Mouse (Mus musculus): ENCODE data around the gene Mob3b. TPM values are rescaled to one million over a fixed set of nuclear protein-coding genes. Genes with fewer than 3 reads are reported as not detected.

Mob3b gene
- total RNA-seq, 2 experiments from 2014 or later, result 4.6 to 6.8 TPM

DNA sequence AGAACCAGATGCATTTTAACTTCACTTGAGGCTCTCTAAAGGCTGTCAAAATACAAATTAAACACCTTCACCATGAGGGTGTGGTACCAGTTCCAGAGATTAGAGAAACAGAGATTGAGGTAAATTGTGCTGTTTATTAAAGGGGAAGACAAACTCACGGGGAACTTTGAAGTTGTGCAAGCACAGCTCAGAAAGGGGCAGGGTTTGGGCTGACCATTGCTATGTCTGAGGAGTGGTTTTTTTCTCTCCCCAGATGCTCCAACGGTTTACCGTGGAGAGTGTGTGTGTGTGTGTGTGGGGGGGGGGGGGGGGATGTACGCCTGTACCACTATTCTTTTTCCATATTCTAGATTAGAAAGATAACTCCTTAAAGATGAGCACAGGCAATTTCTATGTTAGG, 37.1 kb downstream of the Mob3b start:
- intact Hi-C loops (cut with DNase I), result no loop called here
- no peak for DNase-seq (ENCODE audit: low spot score in 2 of 2)

DNA sequence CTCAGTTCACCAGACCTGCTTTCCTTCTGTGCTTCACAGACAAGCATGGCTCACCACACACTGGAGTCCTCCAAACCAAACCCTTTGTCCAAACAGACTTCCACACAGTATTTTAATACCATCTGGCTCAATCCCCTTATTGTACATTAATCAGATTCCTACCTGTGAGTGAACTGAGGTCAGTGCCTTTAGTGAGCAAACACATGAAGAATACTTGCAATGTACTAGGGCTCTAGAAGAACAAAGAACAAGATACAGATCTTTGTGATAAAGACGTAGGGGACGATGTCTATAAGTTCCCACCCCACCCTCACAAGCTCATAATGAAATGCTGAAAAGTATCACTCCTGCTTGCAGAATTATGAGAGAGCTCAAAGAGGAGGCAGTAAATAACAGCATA, 38.4 kb downstream of the Mob3b start:
- intact Hi-C loops (cut with DNase I), result no loop called here
- no peak for DNase-seq (ENCODE audit: low spot score in 2 of 2)

DNA sequence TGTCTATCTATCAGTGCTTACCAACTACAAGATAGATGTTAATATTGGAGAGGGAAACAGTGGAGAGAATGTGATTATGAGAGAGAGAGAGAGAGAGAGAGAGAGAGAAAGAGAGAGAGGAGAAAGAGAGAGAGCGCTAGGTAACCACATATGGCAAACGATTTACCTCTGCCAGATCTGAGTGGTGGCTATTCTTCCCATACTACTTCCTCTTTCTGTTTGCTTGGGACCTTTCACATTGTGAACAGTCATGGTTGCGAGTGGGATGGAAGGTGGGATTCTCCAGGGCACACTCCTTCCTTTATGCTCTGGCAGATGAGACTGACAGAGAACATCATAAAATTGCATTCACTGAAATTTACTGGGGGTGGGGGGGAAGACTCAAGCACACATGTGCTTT, 40.1 kb downstream of the Mob3b start:
- intact Hi-C loops (cut with DNase I), result no loop called here

DNA sequence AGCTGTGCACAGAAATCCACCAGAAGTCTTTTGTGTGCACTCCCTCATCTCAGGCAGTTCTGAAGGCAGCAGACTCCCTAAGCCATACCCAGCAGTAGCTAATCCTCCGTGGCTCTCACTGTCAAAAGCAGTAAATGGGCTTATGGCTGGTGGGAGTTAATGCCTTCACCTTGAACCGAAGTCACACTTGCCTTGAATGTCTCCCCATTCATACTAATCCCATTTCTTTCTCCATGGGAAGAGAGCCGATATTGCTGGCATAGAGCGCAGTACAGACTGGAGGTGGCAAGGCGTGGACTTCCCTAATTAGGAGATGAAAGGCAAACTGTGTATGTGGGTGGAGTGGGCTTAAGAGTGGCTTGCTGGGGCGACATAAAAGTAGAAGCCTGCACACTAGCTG, 41.4 kb downstream of the Mob3b start:
- intact Hi-C loops (cut with DNase I), result loop anchor here (1.0 kb wide), 1 partner anchor 19 kb away; no protein-coding TSS in a partner anchor
- peak in 1 of 2 experiments; percentile 32 for DNase-seq (ENCODE audit: low spot score in 2 of 2)

More for the DNA sequence above, 40.1 kb downstream of the Mob3b start:
- DNase-seq (ENCODE audit: low spot score in 2 of 2), result no peak

DNA sequence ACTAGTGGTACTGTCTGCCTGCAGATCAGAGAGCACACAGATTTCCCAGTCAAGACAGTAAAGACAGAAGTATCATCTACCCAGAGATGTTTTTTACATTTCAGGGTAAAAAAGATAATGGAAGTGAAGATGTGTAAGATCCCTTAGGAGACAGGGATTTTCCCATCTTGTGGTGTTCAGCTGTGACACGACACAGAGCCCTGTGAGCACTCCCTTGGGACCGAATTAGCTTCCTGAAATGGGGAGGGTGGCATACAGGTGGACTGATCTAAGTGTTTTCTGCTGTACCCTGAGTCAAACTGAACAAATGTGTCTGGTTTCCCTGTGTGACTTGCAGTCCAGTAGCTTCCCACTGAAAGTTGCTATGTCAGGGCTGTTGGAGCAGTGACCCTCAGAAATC, 42.3 kb downstream of the Mob3b start:
- no peak for DNase-seq (ENCODE audit: low spot score in 2 of 2)
- intact Hi-C loops (cut with DNase I), result no loop called here

DNA sequence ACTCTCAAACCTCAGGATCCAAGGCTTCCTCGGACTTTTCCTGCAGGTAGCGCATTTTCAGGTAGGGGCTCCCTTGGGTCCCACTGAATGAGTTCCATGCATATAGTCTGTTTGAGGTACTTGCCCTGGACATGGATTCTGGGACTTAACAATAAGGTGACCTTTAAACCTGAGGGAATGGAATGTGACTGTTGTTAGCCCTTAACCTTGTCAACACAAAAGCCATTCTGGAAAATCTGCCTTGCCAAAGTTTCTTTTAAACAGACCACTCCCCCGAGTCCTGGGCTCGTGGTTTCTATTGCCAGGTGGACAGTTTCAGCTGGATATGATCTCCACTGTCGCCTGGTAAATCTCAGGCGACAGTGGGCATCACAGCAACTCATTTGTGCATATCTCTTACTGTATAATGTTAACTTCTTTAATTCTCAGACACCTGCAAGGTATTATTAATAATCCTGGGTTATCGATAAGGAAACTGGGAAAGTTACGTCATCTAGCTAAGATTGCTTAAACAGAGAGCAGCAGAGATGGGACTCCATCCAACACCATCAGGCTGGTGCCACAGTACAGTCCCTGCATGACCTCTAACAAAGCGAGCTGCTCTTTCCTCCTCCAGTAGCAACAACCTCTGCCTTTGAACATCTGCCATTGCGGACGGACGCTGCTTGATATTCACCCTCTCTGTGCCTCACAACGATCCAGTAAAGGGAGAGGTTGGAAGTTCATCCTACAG, 43.6 kb downstream of the Mob3b start:
- no peak for DNase-seq (ENCODE audit: low spot score in 2 of 2)
- intact Hi-C loops (cut with DNase I), result no loop called here

DNA sequence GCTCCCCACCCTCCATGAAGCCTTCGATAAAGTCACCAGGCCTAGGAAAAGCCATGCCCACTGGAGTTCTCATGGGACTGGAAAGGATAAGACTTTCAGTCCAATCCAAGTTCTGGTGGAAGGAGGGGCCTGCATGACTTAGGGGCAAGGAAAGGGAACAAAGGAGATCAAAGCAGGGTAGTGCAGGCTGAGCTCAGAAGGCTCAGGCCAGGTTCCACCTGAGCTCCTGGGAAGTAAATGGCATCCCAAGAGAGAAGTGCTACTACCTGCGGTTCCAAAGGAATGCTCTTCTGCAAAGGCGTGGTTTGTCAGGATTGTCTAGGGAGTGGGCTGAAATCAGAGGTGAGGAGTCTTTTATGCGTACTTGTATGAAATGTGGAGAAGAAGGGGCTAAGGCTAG, 44.8 kb downstream of the Mob3b start:
- intact Hi-C loops (cut with DNase I), result no loop called here
- no peak for DNase-seq (ENCODE audit: low spot score in 2 of 2)

DNA sequence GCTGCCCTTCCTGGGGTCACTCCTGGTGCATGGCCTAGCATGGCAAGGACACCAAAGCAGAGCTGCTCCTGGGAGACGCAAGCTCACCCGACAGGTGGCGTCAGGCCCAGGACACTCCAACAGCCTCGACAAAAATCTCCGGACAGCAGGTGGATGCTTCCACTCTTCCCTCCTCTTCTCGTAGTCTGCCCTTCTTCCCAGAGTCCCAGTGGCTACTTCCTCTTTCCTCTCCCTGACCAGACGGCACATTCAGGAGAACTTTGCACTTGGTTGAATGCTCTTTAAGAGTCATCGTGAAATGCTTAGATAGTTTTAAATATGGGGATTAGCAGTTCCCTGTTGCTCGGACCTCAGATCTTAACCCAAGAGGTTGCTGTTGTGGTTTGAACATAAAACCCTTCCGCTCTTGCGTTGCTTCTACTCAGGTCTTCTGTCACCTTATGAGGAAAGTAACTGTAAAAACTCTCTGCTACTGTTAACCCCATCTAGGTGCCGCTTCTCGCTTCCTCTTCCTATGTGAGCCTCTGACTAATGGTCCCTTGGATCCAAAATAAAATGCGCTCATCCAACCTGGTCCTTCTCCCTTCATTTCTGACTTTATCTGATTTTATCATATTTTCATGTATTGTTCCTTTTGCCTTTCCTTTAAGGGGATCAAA, 52.0 kb downstream of the Mob3b start:
- DNase-seq (ENCODE audit: low spot score in 2 of 2), result no peak
- intact Hi-C loops (cut with DNase I), result no loop called here

DNA sequence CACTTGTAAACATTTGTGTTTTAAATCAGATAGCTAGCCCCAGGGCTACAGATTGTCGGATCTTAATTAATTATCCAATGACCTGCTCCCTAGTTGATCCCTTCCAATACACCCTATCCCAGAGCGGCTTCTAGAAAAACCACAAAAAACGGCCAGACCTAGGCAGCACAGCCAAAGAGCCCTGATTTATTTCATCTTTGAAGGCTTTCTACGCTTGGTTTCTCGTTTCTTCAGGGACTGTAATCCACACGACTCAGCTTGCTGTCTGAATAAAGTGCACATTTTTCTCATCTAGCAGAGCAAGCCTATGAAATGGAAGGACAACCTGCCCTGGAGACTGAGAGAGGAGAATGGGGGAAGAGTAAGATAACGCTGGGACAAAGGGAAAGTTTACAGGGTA, 56.1 kb downstream of the Mob3b start:
- intact Hi-C loops (cut with DNase I), result loop anchor here (5.0 kb wide), 1 partner anchor 139 kb away; no protein-coding TSS in a partner anchor
- DNase-seq (ENCODE audit: low spot score in 2 of 2), result no peak

DNA sequence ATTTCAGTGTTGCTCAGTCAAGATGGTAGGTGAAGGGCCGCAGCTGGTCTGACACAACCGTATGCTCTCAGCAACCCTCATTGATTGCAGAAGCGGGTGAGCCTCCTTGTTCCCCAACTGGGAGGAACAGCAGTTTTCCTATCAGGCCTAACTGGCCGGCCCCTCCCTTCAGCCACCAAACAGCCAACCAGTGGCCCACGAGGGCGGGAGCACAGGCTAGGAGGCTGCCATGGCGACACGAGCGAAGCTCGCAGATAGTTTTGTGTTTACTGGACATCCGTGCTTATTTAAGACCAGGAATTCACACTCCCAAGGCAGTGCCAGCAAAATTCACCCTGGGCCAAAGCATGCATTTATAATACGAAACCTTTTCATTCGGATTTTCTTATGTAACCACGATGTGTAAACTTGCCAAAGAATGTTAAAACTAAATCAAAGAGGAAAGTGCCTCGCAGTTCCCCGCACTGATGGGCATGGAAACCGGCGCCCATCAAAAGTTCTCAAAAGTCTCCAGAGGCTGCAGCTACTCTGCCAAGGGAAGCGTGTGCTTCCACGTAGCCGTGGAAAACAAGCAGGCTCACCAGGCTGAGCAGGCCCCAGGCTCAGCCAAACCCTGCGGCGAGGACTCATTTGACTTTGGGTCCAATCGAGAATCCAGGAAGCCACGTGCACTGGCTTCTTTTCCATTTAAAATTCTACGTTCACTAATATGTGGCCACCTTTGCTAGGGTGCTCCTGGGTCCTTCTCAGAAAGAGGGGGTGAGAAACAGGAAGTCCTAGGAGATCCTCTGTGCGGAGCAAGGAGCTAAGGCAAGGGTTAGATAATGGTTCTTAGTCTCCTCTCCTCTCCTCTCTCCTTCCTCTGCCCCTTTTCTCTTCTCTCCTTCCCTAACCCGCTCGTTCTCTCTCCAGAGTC, 57.2 kb downstream of the Mob3b start:
- peak; percentile 72 to 83 for DNase-seq (ENCODE audit: low spot score in 2 of 2)
- intact Hi-C loops (cut with DNase I), result loop anchor here (5.0 kb wide), 1 partner anchor 138 kb away; no protein-coding TSS in a partner anchor

DNA sequence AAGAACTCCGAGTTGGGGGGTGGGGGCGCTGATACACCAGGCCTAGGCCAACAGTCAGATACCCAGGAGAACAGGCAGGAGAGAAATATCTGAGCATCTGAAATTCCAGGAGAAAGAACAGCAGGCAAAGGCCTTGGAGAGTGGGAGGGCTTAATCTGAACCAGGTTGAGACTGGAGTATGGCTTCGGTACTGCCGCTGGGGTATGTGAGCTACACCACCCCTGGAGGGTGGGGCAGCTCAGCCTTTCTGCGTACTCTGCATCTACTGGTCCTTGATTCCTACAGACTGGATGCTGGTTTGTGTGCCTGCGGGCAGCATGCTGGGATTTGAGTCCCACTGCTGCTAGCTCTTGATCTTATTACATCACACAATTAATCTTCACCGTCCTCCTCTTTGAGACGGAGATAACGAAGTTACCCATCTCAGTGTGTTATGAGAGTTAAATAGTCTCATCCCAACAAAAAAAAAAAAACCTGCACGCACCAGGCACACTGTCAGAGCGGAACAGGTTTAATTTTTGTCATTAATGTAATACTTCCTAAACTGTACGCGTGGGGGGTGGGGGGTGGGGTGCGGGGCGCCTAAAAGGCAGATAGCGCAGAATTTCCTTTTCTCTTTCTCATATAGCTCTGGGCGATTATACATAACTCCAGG, 57.9 kb downstream of the Mob3b start:
- DNase-seq (ENCODE audit: low spot score in 2 of 2), result no peak
- intact Hi-C loops (cut with DNase I), result no loop called here

DNA sequence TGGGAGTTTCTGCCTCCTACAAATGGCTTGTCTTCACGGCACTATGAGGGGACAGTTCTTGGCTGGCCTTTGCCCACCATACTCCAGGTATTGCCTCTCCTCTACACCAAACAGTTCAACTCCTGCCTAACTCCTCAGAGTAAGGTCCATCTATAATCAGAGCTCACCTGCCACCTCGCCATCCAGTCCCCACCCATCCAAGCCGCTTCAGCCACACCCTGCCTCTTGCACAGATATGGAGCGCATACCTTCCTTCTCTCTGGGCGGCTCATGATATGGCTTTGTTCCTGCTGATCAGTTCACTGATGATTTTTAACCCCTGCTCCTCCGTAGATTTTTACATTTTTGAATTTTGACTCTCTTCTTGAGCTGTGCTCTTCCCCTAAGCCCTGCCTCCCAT, 58.7 kb downstream of the Mob3b start:
- DNase-seq (ENCODE audit: low spot score in 2 of 2), result no peak
- intact Hi-C loops (cut with DNase I), result no loop called here

DNA sequence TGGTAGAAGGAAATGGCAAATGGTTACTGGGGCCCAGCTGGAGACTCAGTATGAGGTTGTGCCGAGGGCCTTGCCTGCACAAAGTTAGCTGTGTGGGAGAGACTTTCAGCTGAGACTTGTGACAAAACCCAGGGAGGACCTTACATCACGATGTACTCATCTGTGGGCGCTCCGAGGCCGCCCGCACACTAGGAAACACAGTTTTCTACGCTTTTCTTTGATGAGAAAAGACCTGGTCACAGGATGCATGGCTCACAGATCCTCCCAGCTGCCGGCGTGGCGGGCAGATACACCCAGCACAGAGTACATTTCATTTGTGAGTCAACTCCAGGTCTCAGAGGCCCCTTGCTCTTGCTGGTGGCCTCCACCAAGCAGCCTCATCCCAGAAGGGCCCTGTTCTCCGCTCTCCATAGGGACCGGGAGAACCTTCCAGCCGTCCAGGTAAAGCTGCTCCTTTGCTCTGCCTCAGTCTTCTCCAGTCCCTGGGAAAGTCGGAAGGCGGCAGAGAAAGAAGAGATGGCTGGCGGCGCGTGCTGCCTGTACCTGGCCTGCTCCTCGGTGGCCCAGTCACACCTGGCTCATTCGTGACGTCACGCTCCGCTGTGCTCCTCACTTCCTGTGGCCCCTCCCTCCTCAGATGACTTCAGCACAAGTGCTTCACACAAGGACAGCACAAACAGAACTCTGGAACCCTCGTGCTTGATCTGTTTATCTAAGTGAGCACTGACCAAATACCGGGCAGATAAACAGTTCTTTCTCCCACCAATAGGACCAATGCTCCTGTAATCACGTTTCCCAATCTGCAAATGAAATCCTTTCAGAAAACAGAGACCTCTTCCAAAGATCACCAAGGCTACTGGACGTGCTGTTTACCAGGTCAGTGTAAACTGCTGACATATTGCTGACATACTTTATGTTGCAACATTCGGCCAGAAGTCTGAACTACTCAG, 60.8 kb downstream of the Mob3b start:
- intact Hi-C loops (cut with DNase I), result no loop called here
- peak in 1 of 2 experiments; percentile 43 for DNase-seq (ENCODE audit: low spot score in 2 of 2)

DNA sequence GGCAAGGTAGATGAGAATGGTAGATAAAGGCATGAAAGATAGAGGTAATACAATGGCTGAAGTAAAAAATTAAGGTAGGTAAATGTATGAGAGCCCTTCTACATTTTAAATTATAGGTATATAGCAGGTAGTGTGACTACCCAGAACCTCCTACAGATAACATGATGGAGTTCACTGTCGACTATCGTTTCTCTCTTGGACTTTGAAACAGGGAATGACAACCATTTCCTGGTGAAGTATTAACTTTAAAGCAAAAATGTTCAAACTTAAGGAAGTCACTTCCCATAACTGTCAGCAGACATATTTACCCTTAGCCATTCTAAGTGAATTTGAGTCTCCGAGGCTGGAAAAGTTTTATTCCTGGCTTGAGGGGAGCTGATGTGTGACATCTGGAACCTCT, 64.8 kb downstream of the Mob3b start:
- intact Hi-C loops (cut with DNase I), result no loop called here
- no peak for DNase-seq (ENCODE audit: low spot score in 2 of 2)

DNA sequence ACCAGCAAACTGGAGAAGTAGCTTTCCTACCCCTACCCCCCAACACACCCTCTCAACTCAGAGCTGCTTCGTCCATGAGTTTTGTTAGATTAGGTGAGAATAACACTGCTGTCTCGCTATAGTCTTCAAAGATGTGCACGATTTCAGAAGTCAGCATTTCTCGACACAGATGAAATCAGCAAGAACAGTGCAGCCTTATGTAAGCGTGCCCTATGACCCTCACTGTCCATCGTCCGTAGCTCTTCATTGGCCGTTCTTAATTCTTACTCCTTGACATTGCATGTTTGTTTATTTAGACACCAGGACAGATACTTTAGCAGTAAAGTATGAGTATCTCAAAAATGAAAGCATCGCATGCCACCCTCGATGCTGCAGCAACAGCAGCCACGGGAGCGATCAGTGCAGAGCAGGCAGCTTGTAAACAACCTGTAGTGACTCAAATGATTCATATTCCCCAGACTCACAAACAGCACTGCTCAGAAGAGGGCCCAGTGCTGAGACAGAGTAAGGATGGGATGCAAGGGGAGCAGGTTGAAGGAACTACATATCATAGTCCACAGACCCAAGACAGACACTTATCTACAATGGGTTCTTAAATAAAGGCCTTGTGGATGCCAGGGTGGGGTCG, 66.0 kb downstream of the Mob3b start:
- intact Hi-C loops (cut with DNase I), result no loop called here
- DNase-seq (ENCODE audit: low spot score in 2 of 2), result no peak

DNA sequence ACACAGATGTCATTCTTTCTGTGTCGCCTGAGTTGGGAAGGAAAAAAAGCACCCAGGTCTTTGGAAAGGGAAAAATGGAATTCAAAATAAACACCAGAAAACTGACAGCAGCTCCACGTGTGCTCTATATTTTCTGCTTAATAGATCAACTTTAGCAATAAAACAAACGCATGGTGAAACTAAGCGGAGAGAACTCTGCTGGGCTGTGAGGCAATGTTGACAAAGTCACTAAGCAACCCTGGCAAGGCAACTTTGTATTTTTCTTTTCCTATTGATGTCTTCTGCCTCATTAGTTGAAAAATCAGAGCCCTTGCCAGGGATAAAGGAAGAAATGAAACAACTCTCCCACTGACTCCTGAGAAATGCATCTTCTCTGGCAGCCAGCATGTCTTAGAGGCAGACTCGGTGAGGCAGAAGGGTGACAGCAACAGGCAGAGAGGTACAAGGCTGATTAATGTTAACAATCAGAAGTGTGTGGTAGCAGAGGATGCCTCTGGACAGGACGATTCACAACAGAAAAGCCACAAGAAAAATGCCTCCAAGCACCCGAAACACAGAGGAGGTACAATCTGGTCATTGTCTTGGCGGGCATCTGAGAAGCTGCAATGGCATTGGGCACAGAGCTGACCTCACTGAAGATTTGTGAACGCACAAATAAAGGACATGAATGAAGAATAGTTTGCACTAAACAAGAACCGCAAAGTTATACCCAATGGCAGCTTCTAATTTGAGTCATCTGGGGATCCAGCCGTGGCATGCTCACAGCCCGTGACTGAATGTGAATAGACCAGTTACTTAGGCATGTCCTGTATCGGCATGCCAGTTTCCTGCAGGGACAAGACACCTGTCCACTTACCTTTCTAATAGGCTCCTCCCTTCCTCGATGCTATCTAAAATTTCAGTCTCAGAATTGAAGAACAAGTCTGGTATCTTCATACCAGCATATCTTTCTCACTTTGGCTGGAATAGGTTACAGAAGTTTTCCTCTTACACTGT, 67.7 kb downstream of the Mob3b start:
- intact Hi-C loops (cut with DNase I), result no loop called here

DNA sequence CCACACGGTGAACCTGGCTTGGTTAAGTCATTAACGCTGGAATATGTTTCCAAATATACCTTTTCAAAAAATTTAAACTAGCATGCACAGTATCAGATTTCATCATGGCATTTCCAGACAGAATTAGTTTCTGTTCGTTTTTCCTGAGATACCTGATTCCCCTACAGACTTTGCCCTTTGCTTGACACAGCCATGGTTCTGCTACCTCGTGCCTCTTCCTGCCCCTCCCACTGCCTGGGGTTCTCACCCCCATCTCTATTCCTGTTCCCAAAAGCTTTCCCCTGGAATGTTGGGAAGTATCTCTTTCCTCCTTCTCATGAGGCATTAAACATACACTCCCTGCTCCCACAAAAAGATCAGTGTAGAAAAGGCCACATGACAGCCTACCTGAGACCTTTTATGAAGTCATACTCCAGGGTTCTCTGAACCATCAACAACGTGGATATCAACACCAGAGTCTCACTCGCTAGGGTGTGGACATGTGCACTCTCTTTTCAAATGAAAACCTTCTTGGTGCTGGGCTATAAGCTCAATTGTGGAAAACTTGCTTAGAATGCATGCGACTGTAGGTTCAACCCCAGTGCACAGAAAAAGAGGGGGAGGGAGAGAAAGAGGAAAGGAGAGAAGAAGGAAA, 71.1 kb downstream of the Mob3b start:
- intact Hi-C loops (cut with DNase I), result no loop called here
- DNase-seq (ENCODE audit: low spot score in 2 of 2), result no peak

More for the DNA sequence above, 67.7 kb downstream of the Mob3b start:
- DNase-seq (ENCODE audit: low spot score in 2 of 2), result no peak
